Mouse (Mus musculus): Measurements from ENCODE around the gene Ikbke. TPM values are rescaled to one million over a fixed set of nuclear protein-coding genes. Genes with fewer than 3 reads are reported as not detected.

Ikbke gene
- total and polyA plus RNA-seq, 3 experiments: 0.17 to 1.1 (median 0.60) TPM

- Histone ChIP-seq H3K27me3 (ENCODE audit: insufficient read depth, low read length) (peaks cover 43% of the 10 kb centered on the region), H3K4me1 (ENCODE audit: insufficient read depth, low read depth, low read length) (no peaks in the 10 kb centered on the region; the same call in 1 of the 2 replicates), H3K9me3 (replicated peaks) (no peaks in the 10 kb centered on the region), H3K36me3 (replicated peaks) (no peaks in the 10 kb centered on the region), H3K4me3 (ENCODE audit: low read depth, low read length) (no peak overlapping the region)
- ATAC-seq (ENCODE audit: extremely low read depth, insufficient number of reproducible peaks, low FRiP score, poor library complexity, severe bottlenecking): no peak
- no peak for TF ChIP-seq GATA1 (IDR thresholded peaks at IDR 0.05; ENCODE audit: borderline replicate concordance, low read length)
- TF ChIP-seq CTCF (IDR thresholded peaks at IDR 0.05; ENCODE audit: low read depth, low read length): no peak
- TF ChIP-seq POLR2AphosphoS5 (IDR thresholded peaks at IDR 0.05; ENCODE audit: insufficient replicate concordance, low read depth, low read length): no peak
- no peak for TF ChIP-seq TAL1 (conservative IDR thresholded peaks at IDR 0.05; ENCODE audit: low read depth, low read length)
- TF ChIP-seq GATA2 (IDR thresholded peaks at IDR 0.05; ENCODE audit: borderline replicate concordance, low read depth, low read length): no peak
- no peak for DNase-seq (ENCODE audit: low spot score)
Observed at GRCm38 (mm10) chr1:131221822-131222590, 57.4 kb downstream of the Ikbke start.

- Histone ChIP-seq H3K36me3 (replicated peaks) (no peaks in the 10 kb centered on the region), H3K4me1 (ENCODE audit: insufficient read depth, low read depth, low read length) (no peaks in the 10 kb centered on the region), H3K9me3 (replicated peaks) (no peaks in the 10 kb centered on the region), H3K27me3 (ENCODE audit: insufficient read depth, low read length) (peaks cover 48% of the 10 kb centered on the region), H3K4me3 (ENCODE audit: low read depth, low read length) (no peak overlapping the region)
- DNase-seq (ENCODE audit: low spot score) (no peak), ATAC-seq (ENCODE audit: extremely low read depth, insufficient number of reproducible peaks, low FRiP score, poor library complexity, severe bottlenecking) (no peak)
- TF ChIP-seq CTCF (IDR thresholded peaks at IDR 0.05; ENCODE audit: low read depth, low read length): no peak
- no peak for TF ChIP-seq GATA1 (IDR thresholded peaks at IDR 0.05; ENCODE audit: borderline replicate concordance, low read length)
- TF ChIP-seq GATA2 (IDR thresholded peaks at IDR 0.05; ENCODE audit: borderline replicate concordance, low read depth, low read length): no peak
- no peak for TF ChIP-seq TAL1 (conservative IDR thresholded peaks at IDR 0.05; ENCODE audit: low read depth, low read length)
- TF ChIP-seq POLR2AphosphoS5 (IDR thresholded peaks at IDR 0.05; ENCODE audit: insufficient replicate concordance, low read depth, low read length): no peak
Observed at GRCm38 (mm10) chr1:131218933-131219332, 60.5 kb downstream of the Ikbke start.

GRCm38 (mm10) chr1:131213361-131213760 is 66.0 kb downstream of the Ikbke start:
- TF ChIP-seq GATA1 (IDR thresholded peaks at IDR 0.05; ENCODE audit: borderline replicate concordance, low read length) (no peak), TAL1 (conservative IDR thresholded peaks at IDR 0.05; ENCODE audit: low read depth, low read length) (no peak), CTCF (IDR thresholded peaks at IDR 0.05; ENCODE audit: low read depth, low read length) (no peak), GATA2 (IDR thresholded peaks at IDR 0.05; ENCODE audit: borderline replicate concordance, low read depth, low read length) (no peak), POLR2AphosphoS5 (IDR thresholded peaks at IDR 0.05; ENCODE audit: insufficient replicate concordance, low read depth, low read length) (no peak)
- H3K4me3 ChIP-seq (ENCODE audit: low read depth, low read length): no peak overlapping the region
- DNase-seq (ENCODE audit: low spot score): no peak
- no peaks in the 10 kb centered on the region for H3K9me3 ChIP-seq (replicated peaks)
- no peak for ATAC-seq (ENCODE audit: extremely low read depth, insufficient number of reproducible peaks, low FRiP score, poor library complexity, severe bottlenecking)
- no peaks in the 10 kb centered on the region for H3K36me3 ChIP-seq (replicated peaks)
- H3K4me1 ChIP-seq (ENCODE audit: insufficient read depth, low read depth, low read length): no peaks in the 10 kb centered on the region; the same call in 1 of the 2 replicates
- peaks cover 41% of the 10 kb centered on the region for H3K27me3 ChIP-seq (ENCODE audit: insufficient read depth, low read length)

GRCm38 (mm10) chr1:131212956-131213355 is 66.5 kb downstream of the Ikbke start:
- Histone ChIP-seq H3K4me1 (ENCODE audit: insufficient read depth, low read depth, low read length) (no peaks in the 10 kb centered on the region; the same call in 1 of the 2 replicates), H3K9me3 (replicated peaks) (no peaks in the 10 kb centered on the region), H3K4me3 (ENCODE audit: low read depth, low read length) (no peak overlapping the region), H3K27me3 (ENCODE audit: insufficient read depth, low read length) (peaks cover 45% of the 10 kb centered on the region), H3K36me3 (replicated peaks) (no peaks in the 10 kb centered on the region)
- TF ChIP-seq GATA1 (IDR thresholded peaks at IDR 0.05; ENCODE audit: borderline replicate concordance, low read length) (no peak), CTCF (IDR thresholded peaks at IDR 0.05; ENCODE audit: low read depth, low read length) (no peak)
- ATAC-seq (ENCODE audit: extremely low read depth, insufficient number of reproducible peaks, low FRiP score, poor library complexity, severe bottlenecking) (no peak), DNase-seq (ENCODE audit: low spot score) (no peak)

- no peaks in the 10 kb centered on the region for H3K9me3 ChIP-seq (replicated peaks)
- TF ChIP-seq GATA1 (IDR thresholded peaks at IDR 0.05; ENCODE audit: borderline replicate concordance, low read length): no peak
- TF ChIP-seq TAL1 (conservative IDR thresholded peaks at IDR 0.05; ENCODE audit: low read depth, low read length): no peak
- TF ChIP-seq CTCF (IDR thresholded peaks at IDR 0.05; ENCODE audit: low read depth, low read length): no peak
- no peak for TF ChIP-seq POLR2AphosphoS5 (IDR thresholded peaks at IDR 0.05; ENCODE audit: insufficient replicate concordance, low read depth, low read length)
- no peak for TF ChIP-seq GATA2 (IDR thresholded peaks at IDR 0.05; ENCODE audit: borderline replicate concordance, low read depth, low read length)
- no peak for ATAC-seq (ENCODE audit: extremely low read depth, insufficient number of reproducible peaks, low FRiP score, poor library complexity, severe bottlenecking)
- H3K36me3 ChIP-seq (replicated peaks): no peaks in the 10 kb centered on the region
- no peaks in the 10 kb centered on the region; the same call in 1 of the 2 replicates for H3K4me1 ChIP-seq (ENCODE audit: insufficient read depth, low read depth, low read length)
- H3K27me3 ChIP-seq (ENCODE audit: insufficient read depth, low read length): peaks cover 42% of the 10 kb centered on the region
- no peak overlapping the region for H3K4me3 ChIP-seq (ENCODE audit: low read depth, low read length)
- no peak for DNase-seq (ENCODE audit: low spot score)
Observed at GRCm38 (mm10) chr1:131211655-131212054, 67.8 kb downstream of the Ikbke start.

GRCm38 (mm10) chr1:131209971-131210426 is 69.4 kb downstream of the Ikbke start:
- ATAC-seq (ENCODE audit: extremely low read depth, insufficient number of reproducible peaks, low FRiP score, poor library complexity, severe bottlenecking): no peak
- Histone ChIP-seq H3K4me3 (ENCODE audit: low read depth, low read length) (no peak overlapping the region), H3K9me3 (replicated peaks) (no peaks in the 10 kb centered on the region), H3K27me3 (ENCODE audit: insufficient read depth, low read length) (peaks cover 54% of the 10 kb centered on the region), H3K36me3 (replicated peaks) (no peaks in the 10 kb centered on the region), H3K4me1 (ENCODE audit: insufficient read depth, low read depth, low read length) (peaks cover 3% of the 10 kb centered on the region)
- TF ChIP-seq CTCF (IDR thresholded peaks at IDR 0.05; ENCODE audit: low read depth, low read length) (no peak), GATA1 (IDR thresholded peaks at IDR 0.05; ENCODE audit: borderline replicate concordance, low read length) (no peak), TAL1 (conservative IDR thresholded peaks at IDR 0.05; ENCODE audit: low read depth, low read length) (no peak)
- DNase-seq (ENCODE audit: low spot score): no peak
